Mouse (Mus musculus): ENCODE data around the gene Ubc. TPM values are rescaled to one million over a fixed set of nuclear protein-coding genes. Genes with fewer than 3 reads are reported as not detected.

Ubc gene
- polyA plus RNA-seq, 2 experiments, result 221 to 313 TPM

GRCm38 (mm10) chr5:125339851-125340531 lies 50.0 kb downstream of the Ubc start:
- peak overlapping the region; percentile 92 for H3K4me2 ChIP-seq (ENCODE audit: low read depth)
- H3K4me3 ChIP-seq (ENCODE audit: insufficient read depth in 1 of 2, low read depth in 2 of 2, low read length in 2 of 2), result peak overlapping the region; percentile 88 to 90
- no peak for DNase-seq (ENCODE audit: low read depth in 3 of 3, low spot score in 3 of 3)
- no peaks in the 10 kb centered on the region for H3K9me3 ChIP-seq (ENCODE audit: control insufficient read depth, low read length)
- H3K27me3 ChIP-seq (ENCODE audit: control insufficient read depth, insufficient read depth, low read length), result no peaks in the 10 kb centered on the region
- no peaks in the 10 kb centered on the region for H3K36me3 ChIP-seq (replicated peaks; ENCODE audit: control insufficient read depth, insufficient read depth, low read depth)
- WGBS (ENCODE audit: insufficient replicate concordance), result 2% methylated on average over 25 of the region's 25 CpGs
- peaks cover 33 to 46% of the 10 kb centered on the region in 2 experiments for H3K4me1 ChIP-seq (replicated peaks; ENCODE audit: control insufficient read depth in 2 of 2, insufficient read depth in 2 of 2, low read length in 1 of 2)
- peak overlapping the region; percentile 80 for H3K9ac ChIP-seq (replicated peaks)
- no peak for TF ChIP-seq CTCF (IDR thresholded peaks at IDR 0.05; ENCODE audit: low read depth)
- TF ChIP-seq EP300 (IDR thresholded peaks at IDR 0.05; ENCODE audit: low read depth), result no peak
- peak overlapping the region; percentile 59 for H3K27ac ChIP-seq
- ATAC-seq (ENCODE audit: insufficient read depth), result peak; percentile 13

- ATAC-seq (ENCODE audit: insufficient read depth) (no peak), DNase-seq (ENCODE audit: low read depth in 3 of 3, low spot score in 3 of 3) (peak; percentile 55 to 70 (median 60))
- peak; percentile 28 for TF ChIP-seq CTCF (IDR thresholded peaks at IDR 0.05; ENCODE audit: low read depth)
- TF ChIP-seq EP300 (IDR thresholded peaks at IDR 0.05; ENCODE audit: low read depth), result no peak
- Histone ChIP-seq H3K4me2 (ENCODE audit: low read depth) (peak overlapping the region; percentile 92), H3K9ac (replicated peaks) (peak overlapping the region; percentile 80), H3K36me3 (replicated peaks; ENCODE audit: control insufficient read depth, insufficient read depth, low read depth) (no peaks in the 10 kb centered on the region), H3K4me3 (ENCODE audit: insufficient read depth in 1 of 2, low read depth in 2 of 2, low read length in 2 of 2) (peak overlapping the region; percentile 88 to 90), H3K4me1 (replicated peaks; ENCODE audit: control insufficient read depth in 2 of 2, insufficient read depth in 2 of 2, low read length in 1 of 2) (peaks cover 33 to 46% of the 10 kb centered on the region in 2 experiments), H3K9me3 (ENCODE audit: control insufficient read depth, low read length) (no peaks in the 10 kb centered on the region), H3K27me3 (ENCODE audit: control insufficient read depth, insufficient read depth, low read length) (no peaks in the 10 kb centered on the region), H3K27ac (peak overlapping the region; percentile 46)
- WGBS (ENCODE audit: insufficient replicate concordance), result 3% methylated on average over 18 of the region's 18 CpGs
Observed at GRCm38 (mm10) chr5:125339108-125339751, 50.8 kb downstream of the Ubc start.

- 80% methylated on average over 7 of the region's 7 CpGs for WGBS (ENCODE audit: insufficient replicate concordance)
- DNase-seq (ENCODE audit: low read depth in 3 of 3, low spot score in 3 of 3) (no peak), ATAC-seq (ENCODE audit: insufficient read depth) (no peak)
- H3K9me3 ChIP-seq (ENCODE audit: control insufficient read depth, low read length), result no peaks in the 10 kb centered on the region
- no peak overlapping the region for H3K4me3 ChIP-seq (ENCODE audit: insufficient read depth in 1 of 2, low read depth in 2 of 2, low read length in 2 of 2)
- H3K4me2 ChIP-seq (ENCODE audit: low read depth), result peak overlapping the region; percentile 18; the same call in 1 of the 2 replicates
- H3K4me1 ChIP-seq (replicated peaks; ENCODE audit: control insufficient read depth in 2 of 2, insufficient read depth in 2 of 2, low read length in 1 of 2), result peaks cover 30 to 46% of the 10 kb centered on the region in 2 experiments
- peak overlapping the region; percentile 15 for H3K27ac ChIP-seq
- H3K27me3 ChIP-seq (ENCODE audit: control insufficient read depth, insufficient read depth, low read length), result no peaks in the 10 kb centered on the region
- H3K36me3 ChIP-seq (replicated peaks; ENCODE audit: control insufficient read depth, insufficient read depth, low read depth), result no peaks in the 10 kb centered on the region
- TF ChIP-seq EP300 (IDR thresholded peaks at IDR 0.05; ENCODE audit: low read depth), result no peak
- no peak for TF ChIP-seq CTCF (IDR thresholded peaks at IDR 0.05; ENCODE audit: low read depth)
- no peak overlapping the region for H3K9ac ChIP-seq (replicated peaks)
Observed at GRCm38 (mm10) chr5:125337526-125337925, 52.5 kb downstream of the Ubc start.

GRCm38 (mm10) chr5:125337012-125337411 lies 53.0 kb downstream of the Ubc start:
- no peak for ATAC-seq (ENCODE audit: insufficient read depth)
- Histone ChIP-seq H3K9me3 (ENCODE audit: control insufficient read depth, low read length) (no peaks in the 10 kb centered on the region), H3K4me3 (ENCODE audit: insufficient read depth in 1 of 2, low read depth in 2 of 2, low read length in 2 of 2) (no peak overlapping the region), H3K36me3 (replicated peaks; ENCODE audit: control insufficient read depth, insufficient read depth, low read depth) (no peaks in the 10 kb centered on the region), H3K27ac (peak overlapping the region; percentile 15), H3K27me3 (ENCODE audit: control insufficient read depth, insufficient read depth, low read length) (no peaks in the 10 kb centered on the region), H3K4me1 (replicated peaks; ENCODE audit: control insufficient read depth in 2 of 2, insufficient read depth in 2 of 2, low read length in 1 of 2) (peaks cover 25 to 45% of the 10 kb centered on the region in 2 experiments), H3K9ac (replicated peaks) (no peak overlapping the region), H3K4me2 (ENCODE audit: low read depth) (peak overlapping the region; percentile 18; the same call in 1 of the 2 replicates)
- 25% methylated on average over 9 of the region's 9 CpGs for WGBS (ENCODE audit: insufficient replicate concordance)
- peak in 1 of 3 experiments; percentile 25 for DNase-seq (ENCODE audit: low read depth in 3 of 3, low spot score in 3 of 3)
- TF ChIP-seq EP300 (IDR thresholded peaks at IDR 0.05; ENCODE audit: low read depth), result no peak
- TF ChIP-seq CTCF (IDR thresholded peaks at IDR 0.05; ENCODE audit: low read depth), result no peak

Other genes starting within 250 kb of the Ubc start
- gene Ncor2, start 211.0 kb downstream of the Ubc start, polyA plus RNA-seq (2012; rRNA removed), result 4.1 and 4.4 TPM in 2 replicates
- 3.2 and 3.5 TPM in 2 replicates for gene Ncor2, start 211.0 kb downstream of the Ubc start, polyA plus RNA-seq (2014; fragmentation: Nextera tagmentation; extraction: Ambion mirVana)
- 50.1 and 54.1 TPM in 2 replicates for gene Scarb1, start 49.1 kb downstream of the Ubc start, polyA plus RNA-seq (2012; rRNA removed)
- gene Scarb1, start 49.1 kb downstream of the Ubc start, polyA plus RNA-seq (2014; fragmentation: Nextera tagmentation; extraction: Ambion mirVana), result 41.6 and 50.6 TPM in 2 replicates
- 0.05 and 0.10 TPM in 2 replicates for gene Gm10382, start 880 bp downstream of the Ubc start, polyA plus RNA-seq (2012; rRNA removed)
- gene Gm10382, start 880 bp downstream of the Ubc start, polyA plus RNA-seq (2014; fragmentation: Nextera tagmentation; extraction: Ambion mirVana), result not detected in 2 replicates
- gene Dhx37, start 43.9 kb upstream of the Ubc start, polyA plus RNA-seq (2012; rRNA removed), result 5.5 and 8.1 TPM in 2 replicates
- gene Dhx37, start 43.9 kb upstream of the Ubc start, polyA plus RNA-seq (2014; fragmentation: Nextera tagmentation; extraction: Ambion mirVana), result 2.0 and 2.2 TPM in 2 replicates
- gene Bri3bp, start 51.4 kb upstream of the Ubc start, polyA plus RNA-seq (2012; rRNA removed), result 3.7 and 4.9 TPM in 2 replicates
- 16.4 and 21.1 TPM in 2 replicates for gene Bri3bp, start 51.4 kb upstream of the Ubc start, polyA plus RNA-seq (2014; fragmentation: Nextera tagmentation; extraction: Ambion mirVana)
- gene Aacs, start 85.6 kb upstream of the Ubc start, polyA plus RNA-seq (2012; rRNA removed), result 11.0 and 11.6 TPM in 2 replicates
- 13.2 and 13.5 TPM in 2 replicates for gene Aacs, start 85.6 kb upstream of the Ubc start, polyA plus RNA-seq (2014; fragmentation: Nextera tagmentation; extraction: Ambion mirVana)
- gene Tmem132b, start 141.6 kb upstream of the Ubc start, polyA plus RNA-seq (2012; rRNA removed), result 0.01 TPM in 1 of 2 replicates, not detected in the other
- not detected in 2 replicates for gene Tmem132b, start 141.6 kb upstream of the Ubc start, polyA plus RNA-seq (2014; fragmentation: Nextera tagmentation; extraction: Ambion mirVana)